Mouse (Mus musculus) forebrain, embryonic 11.5 days (tissue): Measurements from ENCODE around the gene Dmrt1. TPM values are rescaled to one million over a fixed set of nuclear protein-coding genes. Genes with fewer than 3 reads are reported as not detected.
A peak's percentile ranks its signal among the peaks of the same experiment; 100 is the strongest.

Experiments used
- ATAC-seq: fragments of 200-750 bp; cut with Nextera tagmentation; replicated peaks from 2 replicates; pipeline ENCODE4 v1.8.0; 2017; ENCODE audit warnings: moderate TSS enrichment; ENCODE audit not compliant: low FRiP score
- DNase-seq: peaks from one replicate; pipeline ENCODE4 v3.0.0-alpha.2; 2017; ENCODE audit warnings: low spot score
- H3K27ac ChIP-seq: fragments of 300-500 bp; sonication (generic); 2 replicates; pipeline ENCODE4 v1.5.1; 2014; ENCODE audit warnings: low read depth, low read length
- H3K27me3 ChIP-seq: fragments of 300-500 bp; sonication (generic); 2 replicates; pipeline ENCODE4 v1.6.1; 2014; ENCODE audit warnings: mild to moderate bottlenecking, low read length, mixed read lengths; ENCODE audit not compliant: control insufficient read depth, insufficient read depth
- H3K36me3 ChIP-seq: fragments of 300-500 bp; sonication (generic); 2 replicates; pipeline ENCODE4 v1.6.1; 2014; ENCODE audit warnings: mild to moderate bottlenecking, low read length, moderate library complexity, mixed read lengths; ENCODE audit not compliant: control insufficient read depth, insufficient read depth
- H3K4me1 ChIP-seq: fragments of 300-500 bp; sonication (generic); replicated peaks from 2 replicates; pipeline ENCODE4 v1.6.1; 2014; ENCODE audit warnings: low read length, mixed read lengths; ENCODE audit not compliant: control insufficient read depth, insufficient read depth
- H3K4me2 ChIP-seq: fragments of 300-500 bp; sonication (generic); 2 replicates; pipeline ENCODE4 v1.6.1; 2014; ENCODE audit warnings: low read depth, mild to moderate bottlenecking, low read length, moderate library complexity, mixed read lengths; ENCODE audit not compliant: severe bottlenecking
- H3K4me3 ChIP-seq: fragments of 300-500 bp; sonication (generic); 2 replicates; pipeline ENCODE4 v1.5.1; 2014; ENCODE audit warnings: low read depth, low read length
- H3K9ac ChIP-seq: fragments of 300-500 bp; sonication (generic); 2 replicates; pipeline ENCODE4 v1.6.1; 2014; ENCODE audit warnings: low read length
- H3K9me3 ChIP-seq: fragments of 300-500 bp; sonication (generic); 2 replicates; pipeline ENCODE4 v1.6.1; 2016; ENCODE audit warnings: low read length, mixed read lengths; ENCODE audit not compliant: control insufficient read depth
- whole genome bisulfite sequencing: fragments of 180-500 bp; shearing (Covaris S2); extraction: QIAGEN DNeasy Blood & Tissue Kit; methylation state at CpG from one replicate; pipeline ENCODE4 v1.1.7; 2014; 5-methylcytosine and 5-hydroxymethylcytosine counted together
- polyA plus RNA-seq: library from polyadenylated mRNA; unstranded; fragments of >200 nt; fragmentation: Nextera tagmentation; extraction: Ambion mirVana; gene quantifications from 2 replicates; pipeline ENCODE4 v1.2.1, GENCODE M21; 2014

Gene Dmrt1
- polyA plus RNA-seq, 1 experiment from 2014 or later = 0.95 TPM

DNA sequence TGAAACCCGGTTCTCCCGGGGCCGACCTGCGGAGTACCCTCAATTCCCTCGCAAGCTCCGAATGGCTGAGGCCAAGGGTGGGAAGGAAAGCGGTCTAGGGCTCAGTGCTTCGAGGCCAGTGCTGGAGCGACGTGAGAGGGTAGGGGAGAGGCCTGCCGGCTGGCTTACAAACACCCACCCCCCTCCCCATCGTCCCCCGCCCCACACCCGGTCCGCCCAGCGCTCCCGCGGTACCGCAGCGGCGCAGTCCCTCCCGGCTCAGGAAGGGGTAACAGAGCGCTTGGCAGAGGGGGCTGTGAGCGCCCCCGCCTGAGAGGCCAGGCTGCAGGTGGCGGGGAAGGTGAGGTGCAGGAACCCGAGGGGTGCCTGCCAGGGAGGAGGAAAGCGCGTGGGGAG is 104.6 kb downstream of the Dmrt1 start, which contains the start of gene Dmrt3:
Gene Dmrt3 (plus strand): TSS at position 287 of the 396 bp plus-strand sequence.
- Histone ChIP-seq H3K27ac (peak within 1 kb of the TSS; percentile 88), H3K36me3 (no peaks in the 10 kb centered on the region), H3K9me3 (no peaks in the 10 kb centered on the region), H3K9ac (peak within 1 kb of the TSS; percentile 91), H3K4me3 (peak within 1 kb of the TSS; percentile 65), H3K4me1 (peaks cover 22% of the 10 kb centered on the region), H3K4me2 (peak within 1 kb of the TSS; percentile 57), H3K27me3 (peaks cover 68% of the 10 kb centered on the region)
- WGBS = under 1% methylated on average over 28 of the region's 29 CpGs
- DNase-seq = peak; percentile 88
- peak; percentile 70 for ATAC-seq

GRCm38 (mm10) chr19:25610411-25611111 is 105.1 kb downstream of the Dmrt1 start:
- Histone ChIP-seq H3K4me1 (peaks cover 24% of the 10 kb centered on the region), H3K27ac (peak overlapping the region; percentile 88), H3K9me3 (no peaks in the 10 kb centered on the region), H3K4me2 (peak overlapping the region; percentile 57), H3K9ac (peak overlapping the region; percentile 91), H3K27me3 (peaks cover 67% of the 10 kb centered on the region), H3K36me3 (no peaks in the 10 kb centered on the region), H3K4me3 (peak overlapping the region; percentile 65)
- ATAC-seq (peak; percentile 59), DNase-seq (peak; percentile 80)
- under 1% methylated on average over 42 of the region's 71 CpGs for WGBS

GRCm38 (mm10) chr19:25611116-25611515 is 105.7 kb downstream of the Dmrt1 start:
- Histone ChIP-seq H3K9me3 (no peaks in the 10 kb centered on the region), H3K36me3 (no peaks in the 10 kb centered on the region), H3K4me2 (peak overlapping the region; percentile 57), H3K4me3 (peak overlapping the region; percentile 65), H3K9ac (peak overlapping the region; percentile 91), H3K27me3 (peaks cover 67% of the 10 kb centered on the region), H3K4me1 (peaks cover 19% of the 10 kb centered on the region), H3K27ac (peak overlapping the region; percentile 88)
- DNase-seq (no peak), ATAC-seq (no peak)
- WGBS = under 1% methylated on average over 32 of the region's 42 CpGs

DNA sequence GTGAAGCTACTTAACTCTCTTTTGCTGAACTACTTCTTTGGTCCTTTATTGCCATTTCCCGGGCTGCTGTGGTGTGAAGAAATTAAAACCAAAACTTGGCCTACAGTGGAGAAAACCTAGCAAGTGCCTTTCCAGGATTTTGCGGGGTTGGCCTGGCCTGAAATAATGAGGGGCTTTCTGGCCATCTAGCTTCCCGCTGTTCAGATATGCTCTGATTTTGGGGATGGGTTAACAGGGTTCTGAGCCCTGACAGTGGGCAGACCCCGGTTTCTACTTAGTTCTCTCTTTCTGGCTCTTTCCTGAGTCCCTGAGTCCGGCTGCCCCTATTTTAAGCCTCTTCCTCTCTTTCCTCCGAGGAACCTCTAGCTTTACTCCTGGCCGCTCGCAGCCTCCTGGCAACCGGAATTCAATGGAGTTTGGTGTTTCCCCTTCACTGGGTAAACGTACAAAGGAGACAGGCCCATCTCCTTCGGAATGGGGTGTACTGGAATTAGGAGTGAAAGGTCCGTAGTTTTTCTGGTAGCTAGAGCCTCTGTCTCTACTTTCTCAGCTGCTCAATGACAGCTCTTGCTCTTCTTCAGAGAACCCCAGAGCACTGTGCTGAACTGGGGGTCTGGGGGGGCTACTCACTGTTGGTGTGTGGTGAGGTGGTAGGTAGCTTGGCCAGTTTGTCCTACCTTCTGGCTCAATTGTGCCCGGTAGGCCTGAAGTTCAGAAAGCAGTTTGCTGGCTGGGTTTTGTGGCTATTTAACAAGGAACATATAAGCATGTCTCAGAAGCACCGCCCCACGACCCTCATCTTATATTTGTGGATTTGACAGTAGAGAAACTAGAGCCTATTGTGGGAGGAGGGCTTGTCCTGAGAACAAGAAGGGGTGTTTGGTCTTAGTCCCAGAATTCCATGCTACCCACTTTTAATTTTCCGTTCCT is 106.7 kb downstream of the Dmrt1 start:
- WGBS = 1% methylated on average over 16 of the region's 16 CpGs
- peaks cover 66% of the 10 kb centered on the region for H3K27me3 ChIP-seq
- peak overlapping the region; percentile 91 for H3K9ac ChIP-seq
- DNase-seq = peak; percentile 50
- no peaks in the 10 kb centered on the region for H3K9me3 ChIP-seq
- H3K4me1 ChIP-seq = peaks cover 17% of the 10 kb centered on the region
- peak overlapping the region; percentile 88; the same call in 1 of the 2 replicates for H3K27ac ChIP-seq
- peak overlapping the region; percentile 57 for H3K4me2 ChIP-seq
- H3K4me3 ChIP-seq = peak overlapping the region; percentile 65
- H3K36me3 ChIP-seq = no peaks in the 10 kb centered on the region
- ATAC-seq = no peak

DNA sequence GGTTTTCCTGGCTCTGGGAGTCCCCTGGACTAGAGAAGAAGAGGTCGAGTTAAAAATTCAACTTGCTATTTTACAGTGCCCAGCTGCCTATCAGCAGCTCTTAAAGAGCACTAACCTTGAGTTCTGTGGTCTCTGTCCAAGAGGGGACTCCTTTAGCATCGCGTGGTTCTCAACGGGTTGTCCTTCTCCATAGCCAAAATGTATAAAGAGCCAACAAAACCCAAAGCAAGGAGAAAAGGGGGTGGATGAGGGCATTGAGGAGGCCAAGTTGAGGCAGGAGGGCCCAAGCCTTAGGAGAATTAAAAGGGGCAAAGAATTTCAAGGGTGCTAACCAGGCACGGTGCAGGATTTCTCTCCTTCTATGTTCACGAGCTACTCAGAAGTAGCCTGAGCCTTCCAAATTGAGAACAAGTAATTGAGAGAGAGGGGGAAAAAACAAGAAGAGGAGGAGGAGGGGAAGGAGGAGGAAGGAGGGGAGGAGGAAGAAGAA is 107.4 kb downstream of the Dmrt1 start:
- ATAC-seq (no peak), DNase-seq (no peak)
- WGBS = 3% methylated on average over 6 of the region's 6 CpGs
- H3K36me3 ChIP-seq = no peaks in the 10 kb centered on the region
- H3K9me3 ChIP-seq = no peaks in the 10 kb centered on the region
- H3K27ac ChIP-seq = no peak overlapping the region
- peaks cover 18% of the 10 kb centered on the region for H3K4me1 ChIP-seq
- peak overlapping the region; percentile 65 for H3K4me3 ChIP-seq
- H3K9ac ChIP-seq = peak overlapping the region; percentile 53
- H3K27me3 ChIP-seq = peaks cover 61% of the 10 kb centered on the region
- H3K4me2 ChIP-seq = peak overlapping the region; percentile 57

DNA sequence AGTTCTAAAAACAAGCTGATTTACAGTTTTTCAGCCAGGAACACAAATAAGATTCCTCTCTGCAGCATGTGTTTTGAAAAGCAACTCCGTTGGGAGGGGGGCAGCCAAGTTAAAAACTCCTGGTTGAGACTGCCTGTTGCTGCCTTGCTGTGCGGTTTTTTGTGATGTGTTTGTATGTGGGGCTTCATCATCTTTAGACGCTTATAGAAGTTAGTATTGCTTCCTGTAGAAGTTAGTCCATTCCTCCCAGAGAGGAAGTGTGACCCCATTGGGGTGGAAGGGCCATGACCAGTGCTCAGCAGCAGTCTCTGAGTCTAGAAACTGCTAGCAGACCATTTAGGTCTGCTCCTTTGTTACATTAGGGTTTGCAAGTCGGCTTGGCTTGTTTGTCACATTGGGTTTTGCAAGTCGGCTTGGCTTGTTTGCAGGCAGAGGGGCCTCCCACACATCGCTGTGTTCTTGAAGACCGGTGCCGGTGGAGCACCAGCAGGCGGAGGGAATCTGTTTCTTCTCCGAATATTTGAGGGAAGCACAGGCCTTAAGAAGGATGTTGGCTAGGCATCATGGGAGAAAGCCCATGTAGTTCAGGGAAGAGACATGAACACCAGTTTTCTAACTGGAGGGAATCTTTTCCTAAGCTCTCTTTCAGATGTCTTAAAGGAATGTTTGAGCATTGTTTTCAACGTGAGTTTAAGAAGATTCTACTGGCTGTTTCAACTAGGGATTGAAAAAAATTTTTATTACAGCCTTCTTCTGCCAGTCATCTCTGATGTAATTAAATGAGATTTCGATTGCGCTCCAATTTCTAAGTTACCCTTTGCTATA is 108.3 kb downstream of the Dmrt1 start:
- Histone ChIP-seq H3K4me1 (peaks cover 15% of the 10 kb centered on the region), H3K36me3 (no peaks in the 10 kb centered on the region), H3K27me3 (peaks cover 56% of the 10 kb centered on the region), H3K9me3 (no peaks in the 10 kb centered on the region), H3K4me2 (peak overlapping the region; percentile 57), H3K4me3 (peak overlapping the region; percentile 65), H3K9ac (peak overlapping the region; percentile 53), H3K27ac (peak overlapping the region; percentile 27; the same call in 1 of the 2 replicates)
- WGBS = 8% methylated on average over 13 of the region's 13 CpGs
- DNase-seq (no peak), ATAC-seq (no peak)

GRCm38 (mm10) chr19:25615889-25616288 is 110.5 kb downstream of the Dmrt1 start:
- Histone ChIP-seq H3K9ac (no peak overlapping the region), H3K4me1 (peaks cover 8% of the 10 kb centered on the region; the same call in 1 of the 2 replicates), H3K9me3 (no peaks in the 10 kb centered on the region), H3K4me2 (no peak overlapping the region; the same call in 1 of the 2 replicates), H3K4me3 (no peak overlapping the region), H3K36me3 (no peaks in the 10 kb centered on the region), H3K27ac (no peak overlapping the region), H3K27me3 (peaks cover 39% of the 10 kb centered on the region)
- ATAC-seq (no peak), DNase-seq (no peak)
- 36% methylated on average over 6 of the region's 6 CpGs for WGBS
